In genomic region chr15:96286015-96286934, GRCm38 (mm10) we compare ENCODE assay signal across 8 mouse cellular contexts. TPM values are rescaled to one million over a fixed set of nuclear protein-coding genes. Genes with fewer than 3 reads are reported as not detected.
DNase-seq lines count a peak whose midpoint lies in the region; ATAC-seq and TF ChIP-seq lines count a peak whose summit lies in the region.

No protein-coding gene starts in this region.

- peaks cover 1% of the 10 kb centered on the region for H3K4me1 ChIP-seq in intestine, postnatal 0 days (replicated peaks; ENCODE audit: control insufficient read depth, insufficient read depth, low read length)
- H3K4me1 ChIP-seq in midbrain, embryonic 11.5 days (ENCODE audit: control insufficient read depth, insufficient read depth, low read length), result peaks cover 24% of the 10 kb centered on the region

- H3K36me3 ChIP-seq in intestine, postnatal 0 days (ENCODE audit: control insufficient read depth, insufficient read depth), result no peaks in the 10 kb centered on the region
- no peaks in the 10 kb centered on the region for H3K36me3 ChIP-seq in midbrain, embryonic 11.5 days (ENCODE audit: control insufficient read depth, insufficient read depth, low read length)

- intact Hi-C loops in left cerebral cortex, postnatal 4 days (cut with DNase I), result loop anchor here (10.0 kb wide), 3 partner anchors 121 to 491 kb away; partner anchors contain the start of gene Ano6

- peak; percentile 73 for TF ChIP-seq CTCF in intestine, postnatal 0 days (IDR thresholded peaks at IDR 0.05; ENCODE audit: low read depth)

- H3K9ac ChIP-seq in intestine, postnatal 0 days (ENCODE audit: low read depth, low read length), result peak overlapping the region; percentile 100
- H3K9ac ChIP-seq in midbrain, embryonic 11.5 days (ENCODE audit: low read length), result peak overlapping the region; percentile 99

- H3K4me2 ChIP-seq in intestine, postnatal 0 days (replicated peaks; ENCODE audit: low read depth), result peak overlapping the region; percentile 81
- H3K4me2 ChIP-seq in midbrain, embryonic 11.5 days, result peak overlapping the region; percentile 69

- no peaks in the 10 kb centered on the region for H3K9me3 ChIP-seq in intestine, postnatal 0 days (ENCODE audit: control insufficient read depth)
- no peaks in the 10 kb centered on the region for H3K9me3 ChIP-seq in midbrain, embryonic 11.5 days (ENCODE audit: control insufficient read depth, low read length)

- H3K27ac ChIP-seq in intestine, postnatal 0 days (ENCODE audit: low read depth, low read length), result peak overlapping the region; percentile 100
- H3K27ac ChIP-seq in midbrain, embryonic 11.5 days (ENCODE audit: low read depth, low read length), result peak overlapping the region; percentile 99

- WGBS in intestine, postnatal 0 days, result under 1% methylated on average over 66 of the region's 72 CpGs
- under 1% methylated on average over 68 of the region's 72 CpGs for WGBS in midbrain, embryonic 11.5 days

- peak overlapping the region; percentile 84 for H3K4me3 ChIP-seq in intestine, postnatal 0 days (ENCODE audit: low read depth, low read length)
- peak overlapping the region; percentile 97 for H3K4me3 ChIP-seq in midbrain, embryonic 11.5 days (ENCODE audit: low read depth, low read length)

- no peaks in the 10 kb centered on the region for H3K27me3 ChIP-seq in intestine, postnatal 0 days (replicated peaks; ENCODE audit: control insufficient read depth, insufficient read depth, low read length)
- H3K27me3 ChIP-seq in midbrain, embryonic 11.5 days (ENCODE audit: control insufficient read depth, insufficient read depth, low read length), result no peaks in the 10 kb centered on the region

- peak; percentile 77 for ATAC-seq in intestine, postnatal 0 days
- ATAC-seq in midbrain, embryonic 11.5 days (ENCODE audit: low FRiP score), result peak; percentile 80

- peak; percentile 93 for DNase-seq in adrenal gland, adult 8-10 months
- DNase-seq in embryo, embryonic 9.5 days (ENCODE audit: extremely low spot score), result peak; percentile 94
- peak; percentile 88 to 94 for DNase-seq in gastrocnemius, postnatal 4 days (ENCODE audit: low spot score in 2 of 2)
- DNase-seq in left cerebral cortex, postnatal 4 days, result peak; percentile 96
- peak; percentile 99 for DNase-seq in midbrain, embryonic 11.5 days (ENCODE audit: low spot score, missing footprints)
- peak; percentile 92 for DNase-seq in right cerebral cortex, postnatal 4 days
- peak; percentile 92 for DNase-seq in yolk sac, embryonic 10.5 days (ENCODE audit: low spot score)

RNA-seq across cellular contexts. Expression of gene Arid2, which starts 1.0 kb away (rescaled TPM):
- total RNA-seq in adrenal gland, adult 8-10 months (2022), result 10 to 100 TPM; 39.0 to 55.2 (median 46.1) TPM
- 10 to 100 TPM; 46.0 to 50.8 TPM for total RNA-seq in gastrocnemius, postnatal 4 days (2021)
- 9.4 and 10.0 TPM in 2 replicates for polyA plus RNA-seq in intestine, postnatal 0 days (2015; fragmentation: Nextera tagmentation; extraction: Ambion mirVana)
- total RNA-seq in left cerebral cortex, postnatal 4 days (2021), result 10 to 100 TPM; 58.7 to 63.5 TPM
- polyA plus RNA-seq in midbrain, embryonic 11.5 days (2014; fragmentation: Nextera tagmentation; extraction: Ambion mirVana), result 34.8 and 35.5 TPM in 2 replicates

Comparison
In these comparisons a context has a peak if more than half of its experiments do, and no peak if none do; other contexts are left out.
1. Peak in every context shown above with its lines: DNase-seq, ATAC-seq, H3K4me3 ChIP-seq and H3K27ac ChIP-seq.